In genomic region chr5:136918655-136919472, GRCm38 (mm10) we compare ENCODE assay signal across 8 mouse cellular contexts. TPM values are rescaled to one million over a fixed set of nuclear protein-coding genes. Genes with fewer than 3 reads are reported as not detected.
DNase-seq lines count a peak whose midpoint lies in the region; ATAC-seq lines count a peak whose summit lies in the region.

No protein-coding gene starts in this region.

- H3K27ac ChIP-seq in hindbrain, embryonic 15.5 days (replicated peaks) = peak overlapping the region; percentile 81

- 3% methylated on average over 38 of the region's 38 CpGs for WGBS in hindbrain, embryonic 15.5 days

- DNase-seq in T-cell, adult 2 months (ENCODE audit: low spot score) = peak; percentile 79
- DNase-seq in cerebellum, postnatal 25 days = peak; percentile 83 to 87
- peak; percentile 50 to 74 for DNase-seq in frontal cortex, postnatal 25 days (ENCODE audit: low spot score in 2 of 2)
- DNase-seq in layer of hippocampus, postnatal 36 days = peak; percentile 85 to 87
- peak; percentile 85 for DNase-seq in lung, postnatal 25 days (ENCODE audit: low spot score)
- peak; percentile 83 for DNase-seq in retina, embryonic 14.5 days (ENCODE audit: low spot score)
- peak; percentile 67 to 68 for DNase-seq in thymus, postnatal 36 days

- no peaks in the 10 kb centered on the region for H3K9me3 ChIP-seq in hindbrain, embryonic 15.5 days

- H3K4me3 ChIP-seq in hindbrain, embryonic 15.5 days = peak overlapping the region; percentile 73

- peak overlapping the region; percentile 86 for H3K4me2 ChIP-seq in hindbrain, embryonic 15.5 days

- peaks cover 7% of the 10 kb centered on the region for H3K4me1 ChIP-seq in hindbrain, embryonic 15.5 days (replicated peaks)

- H3K27me3 ChIP-seq in hindbrain, embryonic 15.5 days = no peaks in the 10 kb centered on the region

- peak; percentile 93 for ATAC-seq in hindbrain, embryonic 15.5 days (ENCODE audit: low FRiP score, low read depth)

- H3K9ac ChIP-seq in hindbrain, embryonic 15.5 days = peak overlapping the region; percentile 51

- H3K36me3 ChIP-seq in hindbrain, embryonic 15.5 days = peaks cover under 1% of the 10 kb centered on the region; the same call in 1 of the 2 replicates

RNA-seq across cellular contexts. Expression of gene Ift22, which starts 10.9 kb away (rescaled TPM):
- polyA plus RNA-seq in hindbrain, embryonic 15.5 days (2015; fragmentation: Nextera tagmentation; extraction: Ambion mirVana) = 129 and 131 TPM in 2 replicates
- total RNA-seq in layer of hippocampus, postnatal 36 days (2021) = 10 to 100 TPM; 87.2 to 94.7 TPM

RNA-seq across cellular contexts. Expression of gene Fis1, which starts 34.2 kb away (rescaled TPM):
- 360 and 375 TPM in 2 replicates for polyA plus RNA-seq in hindbrain, embryonic 15.5 days (2015; fragmentation: Nextera tagmentation; extraction: Ambion mirVana)
- 100 to 1,000 TPM; 222 to 225 TPM for total RNA-seq in layer of hippocampus, postnatal 36 days (2021)

RNA-seq across cellular contexts. Expression of gene Col26a1, which starts 35.9 kb away (rescaled TPM):
- polyA plus RNA-seq in hindbrain, embryonic 15.5 days (2015; fragmentation: Nextera tagmentation; extraction: Ambion mirVana) = 37.8 and 41.8 TPM in 2 replicates
- total RNA-seq in layer of hippocampus, postnatal 36 days (2021) = 1 to 10 TPM; 3.7 to 3.9 TPM

RNA-seq across cellular contexts. Expression of gene Cldn15, which starts 47.6 kb away (rescaled TPM):
- 0.19 and 0.38 TPM in 2 replicates for polyA plus RNA-seq in hindbrain, embryonic 15.5 days (2015; fragmentation: Nextera tagmentation; extraction: Ambion mirVana)
- total RNA-seq in layer of hippocampus, postnatal 36 days (2021) = under 1 TPM in 1 of 2 experiments, not detected in 1; 0.20 TPM

Comparison
In these comparisons a context has a peak if more than half of its experiments do, and no peak if none do; other contexts are left out.
1. Peak in every context shown above with its lines: DNase-seq, ATAC-seq, H3K4me3 ChIP-seq and H3K27ac ChIP-seq.